Mouse (Mus musculus): ENCODE measurements around the gene Trex1. TPM values are rescaled to one million over a fixed set of nuclear protein-coding genes. Genes with fewer than 3 reads are reported as not detected.
A peak's percentile ranks its signal among the peaks of the same experiment; 100 is the strongest.

The Trex1 gene
- total RNA-seq, 2 experiments from 2014 or later = 11.6 to 11.8 TPM

DNA sequence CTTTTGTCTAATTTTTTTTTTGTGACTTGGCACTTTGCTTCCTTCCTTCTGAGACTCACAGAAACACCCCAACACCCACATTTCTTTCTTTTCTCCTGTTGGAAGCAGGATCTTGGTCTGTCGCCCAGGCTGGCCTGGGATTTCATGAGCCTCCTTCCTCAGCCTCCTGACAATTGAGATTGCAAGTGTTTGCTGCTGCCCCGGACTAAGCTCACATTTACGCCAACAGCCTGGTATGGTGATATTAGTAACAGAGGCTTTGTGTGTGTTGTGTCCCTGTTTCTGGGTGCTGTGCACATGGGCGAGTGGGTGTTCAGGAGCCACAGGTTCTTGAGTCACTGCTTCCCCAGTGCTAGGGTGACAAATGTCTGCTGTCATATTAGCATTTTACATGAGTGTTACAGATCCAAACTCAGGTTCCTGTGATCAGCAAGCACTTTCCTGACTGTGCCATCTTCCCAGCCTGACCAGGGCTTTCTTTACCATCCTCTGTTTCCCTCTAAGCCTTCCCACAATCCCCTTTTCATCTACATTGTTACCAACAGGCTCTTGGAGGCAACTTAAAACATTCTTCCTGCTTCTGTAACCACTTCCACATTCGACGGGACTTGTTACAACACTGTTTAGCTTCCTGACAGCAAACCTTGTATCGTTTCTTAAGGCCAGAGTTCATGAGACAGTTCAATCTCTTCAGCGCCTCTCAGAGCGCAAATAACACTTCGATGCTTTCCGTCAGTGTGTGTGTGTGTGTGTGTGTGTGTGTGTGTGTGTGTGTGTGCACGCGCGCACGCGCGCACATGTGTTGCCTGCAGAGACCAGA lies 36.5 kb downstream of the Trex1 start:
- intact Hi-C loops (cut with DNase I) = no loop called here
- no peak for DNase-seq

DNA sequence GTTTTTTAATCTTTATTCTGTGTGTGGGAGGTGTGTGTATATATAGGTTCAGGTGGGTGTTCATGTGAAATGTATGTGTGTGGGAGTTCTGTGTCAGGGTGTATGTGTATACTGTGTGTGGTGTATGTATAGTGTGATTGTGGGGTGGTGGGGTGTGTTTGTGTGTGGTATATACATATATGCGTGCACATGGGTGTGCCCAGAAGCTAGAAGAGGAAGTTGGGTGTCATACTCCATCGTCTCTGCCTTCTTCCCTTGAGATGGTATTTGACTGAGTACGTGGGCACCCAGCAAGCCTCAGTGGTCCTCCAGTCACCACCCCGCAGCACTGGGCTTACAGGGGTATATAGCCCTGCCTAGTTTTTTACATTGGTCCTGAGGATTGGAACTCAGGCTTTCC lies 38.1 kb downstream of the Trex1 start:
- no peak for DNase-seq
- intact Hi-C loops (cut with DNase I) = no loop called here

DNA sequence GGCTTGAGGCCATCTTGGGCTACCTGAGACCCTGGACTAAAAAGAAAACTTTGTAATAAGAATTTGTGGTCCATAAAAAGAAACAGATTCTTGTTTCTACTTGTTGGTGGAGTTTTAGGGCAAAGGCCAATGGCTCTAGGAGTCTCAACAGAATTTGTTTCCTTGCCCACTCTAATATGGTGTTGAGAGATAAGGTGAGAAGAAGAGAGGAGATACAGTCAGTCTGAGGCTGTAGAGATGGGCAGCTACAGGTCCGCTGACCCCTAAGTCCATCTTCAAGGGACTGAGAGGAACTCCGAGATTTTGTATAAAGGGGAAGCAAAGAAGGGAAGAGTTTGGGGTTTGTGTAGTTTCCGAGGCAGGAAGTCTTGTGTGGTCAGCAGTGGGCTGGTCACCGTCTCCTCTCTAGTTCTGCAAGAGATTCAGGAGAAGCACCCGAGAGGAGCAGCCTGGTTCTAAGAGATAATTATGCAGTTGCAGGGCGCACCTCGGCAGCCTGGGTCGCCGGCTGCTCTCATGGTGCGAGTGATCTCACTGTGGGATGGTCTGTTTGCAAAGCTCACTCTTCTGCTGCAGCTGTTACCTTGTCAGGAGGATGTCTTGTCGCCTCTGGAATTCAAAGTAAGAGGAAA lies 42.4 kb downstream of the Trex1 start:
- peak in 1 of 2 experiments; percentile 10 for DNase-seq
- intact Hi-C loops (cut with DNase I) = no loop called here

DNA sequence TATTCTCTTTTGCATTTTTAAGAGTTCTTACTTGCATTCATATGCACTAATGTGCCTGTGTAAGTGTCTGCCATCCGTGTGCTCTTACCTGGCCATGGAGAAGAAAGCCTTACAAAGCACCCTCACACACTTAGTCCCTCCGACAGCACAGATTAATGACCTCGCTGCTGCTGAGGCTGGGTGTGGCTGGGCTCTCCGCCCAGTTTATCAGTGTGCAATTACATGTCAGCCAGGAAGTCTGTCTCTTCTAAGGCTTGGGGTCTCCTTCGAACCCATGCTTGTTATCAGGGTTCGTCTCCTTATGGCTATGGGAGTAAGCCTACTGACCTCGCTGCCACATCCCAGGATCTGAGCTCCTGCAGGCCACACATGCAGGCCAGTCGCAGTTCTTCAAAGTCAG lies 44.1 kb downstream of the Trex1 start:
- intact Hi-C loops (cut with DNase I) = no loop called here

DNA sequence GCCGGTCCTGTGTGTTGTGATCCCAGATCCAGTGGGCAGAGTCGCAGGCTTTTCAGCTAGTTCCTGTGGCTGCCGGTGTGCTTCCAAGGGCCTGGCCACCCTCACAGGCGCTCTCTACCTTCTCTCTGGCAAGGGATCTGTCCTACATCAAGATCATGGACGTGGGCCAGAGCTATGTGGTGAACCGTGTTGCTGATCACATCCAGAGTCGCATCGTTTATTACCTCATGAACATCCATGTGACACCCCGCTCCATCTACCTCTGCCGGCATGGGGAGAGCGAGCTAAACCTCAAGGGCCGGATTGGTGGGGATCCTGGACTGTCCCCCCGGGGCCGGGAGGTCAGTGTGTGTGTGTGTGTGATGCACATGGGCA lies 49.2 kb downstream of the Trex1 start:
- intact Hi-C loops (cut with DNase I) = no loop called here
- peak in 1 of 2 experiments; percentile 36 for DNase-seq

More for the DNA sequence above, 44.1 kb downstream of the Trex1 start:
- DNase-seq = no peak

DNA sequence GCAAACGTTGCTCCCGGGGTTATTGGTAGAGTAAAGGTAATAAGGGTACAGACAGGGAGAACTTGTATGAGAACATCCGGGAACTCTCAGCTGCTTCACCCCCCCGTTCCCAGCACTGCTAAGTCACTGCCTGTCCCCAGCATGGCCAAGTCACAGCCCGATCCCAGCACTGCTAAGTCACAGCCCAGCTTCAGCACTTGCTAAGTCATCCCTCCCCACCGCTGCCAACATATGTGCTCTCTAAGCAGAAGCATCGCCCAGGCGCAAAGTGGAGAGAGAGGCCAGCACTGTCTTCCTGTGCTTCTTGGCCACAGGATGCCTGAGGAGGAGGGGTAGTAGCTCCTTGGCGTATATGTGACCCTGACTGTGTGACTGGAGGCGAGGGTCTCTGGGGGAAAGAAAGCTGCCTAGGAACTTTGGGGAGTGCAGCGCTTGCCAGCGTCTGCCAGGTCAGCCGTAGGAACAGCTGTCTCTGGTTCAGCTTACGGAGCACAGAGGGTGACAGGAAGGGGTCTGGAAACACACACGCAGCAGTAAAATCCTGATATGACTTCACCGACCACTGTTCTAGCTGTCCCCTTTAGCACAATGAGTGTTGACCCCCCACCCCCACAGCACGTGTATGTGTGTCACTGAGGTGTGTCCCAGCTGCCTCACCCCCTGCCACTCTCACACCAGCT lies 49.8 kb downstream of the Trex1 start:
- intact Hi-C loops (cut with DNase I) = no loop called here
- peak; percentile 57 to 69 for DNase-seq

DNA sequence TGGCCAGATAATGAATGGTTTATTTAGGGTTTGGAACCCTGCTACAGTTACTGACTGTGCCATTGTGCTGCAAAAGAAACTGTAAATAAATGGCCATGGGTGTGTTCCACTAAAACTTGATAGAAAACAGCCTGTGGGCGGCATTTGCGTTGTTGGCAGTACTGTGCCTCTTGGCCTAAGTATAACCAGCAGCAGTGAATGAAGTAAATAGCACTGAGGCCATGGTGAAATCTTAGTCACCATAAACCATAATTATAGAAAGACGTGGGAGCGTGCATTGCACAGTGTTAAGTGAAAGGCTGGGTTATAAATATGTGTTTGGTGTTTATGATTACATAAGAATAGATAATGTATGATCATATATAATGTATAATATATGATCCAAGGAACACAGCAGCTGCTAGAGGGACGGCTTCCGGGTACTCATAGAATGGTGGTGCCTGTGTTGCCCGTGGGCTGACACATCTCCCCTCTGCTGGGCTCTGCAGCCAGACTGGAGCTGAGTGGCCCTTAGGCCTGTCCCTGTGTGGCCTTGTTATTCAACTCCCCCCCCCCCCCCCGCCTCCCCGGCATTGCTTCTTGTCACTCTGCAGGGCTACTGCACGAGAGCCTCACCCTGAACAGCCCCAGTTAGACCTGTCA lies 50.4 kb downstream of the Trex1 start:
- intact Hi-C loops (cut with DNase I) = no loop called here
- DNase-seq = no peak

DNA sequence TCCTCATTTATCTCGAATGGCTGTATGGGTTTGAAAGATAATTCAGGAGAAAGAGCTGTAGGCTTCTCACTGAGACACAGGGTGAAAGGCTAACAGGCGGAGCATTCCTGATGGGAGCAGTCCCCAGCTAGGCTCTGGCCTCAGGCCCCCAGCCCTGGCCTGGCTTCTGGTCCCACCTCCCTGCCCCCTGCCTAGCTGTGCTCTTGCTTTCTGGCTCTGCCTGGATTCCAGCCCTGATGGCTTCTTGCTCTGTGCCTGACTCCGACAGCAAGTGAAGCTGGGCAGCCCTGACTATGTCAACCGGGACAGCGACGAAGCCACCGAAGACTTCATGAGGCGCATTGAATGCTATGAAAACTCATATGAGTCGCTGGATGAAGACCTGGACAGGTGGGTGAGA lies 51.5 kb downstream of the Trex1 start:
- no peak for DNase-seq
- intact Hi-C loops (cut with DNase I) = no loop called here

Other genes starting within 250 kb of the Trex1 start
- not detected for gene Celsr3, start 233.4 kb downstream of the Trex1 start, total RNA-seq (2021)
- gene Slc26a6, start 206.5 kb downstream of the Trex1 start, total RNA-seq (2021) = 10 to 100 TPM; 16.5 to 19.3 TPM
- gene Tmem89, start 145.1 kb downstream of the Trex1 start, total RNA-seq (2021) = not detected
- 1,000 to 10,000 TPM; 1,038 to 1,084 TPM for gene Uqcrc1, start 123.1 kb downstream of the Trex1 start, total RNA-seq (2021)
- 1 to 10 TPM; 2.4 TPM for gene Col7a1, start 106.1 kb downstream of the Trex1 start, total RNA-seq (2021)
- gene Ucn2, start 73.7 kb downstream of the Trex1 start, total RNA-seq (2021) = under 1 TPM; 0.23 to 0.67 TPM
- 10 to 100 TPM; 37.3 to 46.3 TPM for gene Pfkfb4, start 68.0 kb downstream of the Trex1 start, total RNA-seq (2021)
- gene Shisa5, start 21.2 kb downstream of the Trex1 start, total RNA-seq (2021) = 10 to 100 TPM; 11.9 to 13.4 TPM
- gene Atrip, start 14.4 kb upstream of the Trex1 start, total RNA-seq (2021) = 1 to 10 TPM; 7.8 to 8.3 TPM
- gene Ccdc51, start 22.8 kb upstream of the Trex1 start, total RNA-seq (2021) = 1 to 10 TPM; 5.9 to 6.6 TPM
- gene Tma7, start 22.9 kb upstream of the Trex1 start, total RNA-seq (2021) = 100 to 1,000 TPM; 245 to 268 TPM
- gene Plxnb1, start 35.7 kb upstream of the Trex1 start, total RNA-seq (2021) = under 1 TPM; 0.64 to 0.99 TPM
- gene Fbxw21, start 102.3 kb upstream of the Trex1 start, total RNA-seq (2021) = not detected
- gene Fbxw13, start 136.2 kb upstream of the Trex1 start, total RNA-seq (2021) = not detected
- gene Fbxw20, start 175.0 kb upstream of the Trex1 start, total RNA-seq (2021) = not detected
- gene Fbxw14, start 227.9 kb upstream of the Trex1 start, total RNA-seq (2021) = not detected